Mouse (Mus musculus): ENCODE measurements around the gene Skil. TPM values are rescaled to one million over a fixed set of nuclear protein-coding genes. Genes with fewer than 3 reads are reported as not detected.

Gene Skil
- 10 to 100 TPM in 1 of 2 experiments, 1 to 10 TPM in 1; 8.3 to 19.8 TPM for total RNA-seq (2021)
- long read RNA-seq, experiment 1, full-length matches to known transcripts: 8 of 12 reads
- long read RNA-seq, experiment 1, partial matches to known transcripts: 1 of 12 reads
- long read RNA-seq, experiment 1, other reads (novel, unspliced or antisense): 3 of 12 reads
- long read RNA-seq, experiment 2, full-length matches to known transcripts: 9 of 10 reads
- long read RNA-seq, experiment 2, partial matches to known transcripts: 0 of 10 reads
- long read RNA-seq, experiment 2, other reads (novel, unspliced or antisense): 1 of 10 reads

- H3K4me3 ChIP-seq: peak within 1 kb of the TSS; percentile 90
- intact Hi-C loops (cut with DNase I): loop anchor here (1.0 to 5.0 kb wide), 3 partner anchors 37 to 492 kb away; partner anchors contain the start of gene Mynn
- no peak for TF ChIP-seq CTCF (IDR thresholded peaks at IDR 0.05)
- DNase-seq: peak; percentile 98
- H3K27ac ChIP-seq: peak within 1 kb of the TSS; percentile 98
Measured at GRCm38 (mm10) chr3:31094531-31095178, at the start of gene Skil. Skil (plus strand) TSS chr3:31095058.

- intact Hi-C loops (cut with DNase I): no loop called here
- peak; percentile 50 for TF ChIP-seq CTCF (IDR thresholded peaks at IDR 0.05)
- DNase-seq: no peak
- Histone ChIP-seq H3K4me3 (no peak overlapping the region), H3K27ac (no peak overlapping the region)
Measured at GRCm38 (mm10) chr3:31047263-31047662, 47.6 kb upstream of the Skil start.

- intact Hi-C loops (cut with DNase I): no loop called here
- Histone ChIP-seq H3K4me3 (no peak overlapping the region), H3K27ac (no peak overlapping the region)
- TF ChIP-seq CTCF (IDR thresholded peaks at IDR 0.05): 0 out of 2 replicates have a peak, but pooled peaks have one; percentile 3
- DNase-seq: no peak
Measured at GRCm38 (mm10) chr3:31049087-31049486, 45.8 kb upstream of the Skil start.

- DNase-seq: no peak
- Histone ChIP-seq H3K4me3 (no peak overlapping the region), H3K27ac (no peak overlapping the region)
- intact Hi-C loops (cut with DNase I): loop anchor here (10.0 kb wide), 1 partner anchor 554 kb away; no protein-coding TSS in a partner anchor
- TF ChIP-seq CTCF (IDR thresholded peaks at IDR 0.05): no peak
Measured at GRCm38 (mm10) chr3:31050375-31050774, 44.5 kb upstream of the Skil start.

GRCm38 (mm10) chr3:31051730-31052129 lies 43.1 kb upstream of the Skil start:
- intact Hi-C loops (cut with DNase I): loop anchor here (10.0 kb wide), 1 partner anchor 553 kb away; no protein-coding TSS in a partner anchor
- no peak overlapping the region for H3K4me3 ChIP-seq
- TF ChIP-seq CTCF (IDR thresholded peaks at IDR 0.05): no peak
- no peak for DNase-seq
- no peak overlapping the region for H3K27ac ChIP-seq

- no peak for DNase-seq
- H3K4me3 ChIP-seq: no peak overlapping the region
- intact Hi-C loops (cut with DNase I): loop anchor here (10.0 kb wide), 1 partner anchor 552 kb away; no protein-coding TSS in a partner anchor
- no peak for TF ChIP-seq CTCF (IDR thresholded peaks at IDR 0.05)
- no peak overlapping the region for H3K27ac ChIP-seq
Measured at GRCm38 (mm10) chr3:31053191-31053590, 41.7 kb upstream of the Skil start.

GRCm38 (mm10) chr3:31054888-31055287 lies 40.0 kb upstream of the Skil start:
- TF ChIP-seq CTCF (IDR thresholded peaks at IDR 0.05): no peak
- no peak for DNase-seq
- intact Hi-C loops (cut with DNase I): loop anchor here (10.0 kb wide), 1 partner anchor 550 kb away; no protein-coding TSS in a partner anchor
- no peak overlapping the region for H3K4me3 ChIP-seq
- H3K27ac ChIP-seq: no peak overlapping the region

GRCm38 (mm10) chr3:31056047-31056650 lies 38.7 kb upstream of the Skil start:
- Histone ChIP-seq H3K4me3 (peak overlapping the region; percentile 82), H3K27ac (peak overlapping the region; percentile 85)
- intact Hi-C loops (cut with DNase I): loop anchor here (2.0 to 10.0 kb wide), 2 partner anchors 455 to 549 kb away; no protein-coding TSS in a partner anchor
- DNase-seq: peak; percentile 40
- no peak for TF ChIP-seq CTCF (IDR thresholded peaks at IDR 0.05)

- DNase-seq: peak; percentile 73
- Histone ChIP-seq H3K27ac (peak overlapping the region; percentile 85), H3K4me3 (peak overlapping the region; percentile 82)
- TF ChIP-seq CTCF (IDR thresholded peaks at IDR 0.05): peak; percentile 94
- intact Hi-C loops (cut with DNase I): loop anchor here (1.0 to 10.0 kb wide), 4 partner anchors 37 to 548 kb away; no protein-coding TSS in a partner anchor
Measured at GRCm38 (mm10) chr3:31056651-31057627, 37.9 kb upstream of the Skil start.

- peak overlapping the region; percentile 48; the same call in 1 of the 2 replicates for H3K4me3 ChIP-seq
- intact Hi-C loops (cut with DNase I): no loop called here
- H3K27ac ChIP-seq: no peak overlapping the region
- DNase-seq: no peak
- no peak for TF ChIP-seq CTCF (IDR thresholded peaks at IDR 0.05)
Measured at GRCm38 (mm10) chr3:31060745-31061102, 34.1 kb upstream of the Skil start.

- DNase-seq: no peak
- H3K4me3 ChIP-seq: peak overlapping the region; percentile 48
- H3K27ac ChIP-seq: no peak overlapping the region; the same call in 1 of the 2 replicates
- no peak for TF ChIP-seq CTCF (IDR thresholded peaks at IDR 0.05)
- intact Hi-C loops (cut with DNase I): no loop called here
Measured at GRCm38 (mm10) chr3:31061103-31061785, 33.6 kb upstream of the Skil start.

Data from gastrocnemius, adult 2 months (tissue).